Mouse (Mus musculus) gastrocnemius, postnatal 14 days (tissue): ENCODE results near the gene Golga2. TPM values are rescaled to one million over a fixed set of nuclear protein-coding genes. Genes with fewer than 3 reads are reported as not detected.

ENCODE experiments used
- DNase-seq: peaks from one replicate; pipeline ENCODE4 v3.0.0; 2021; ENCODE audit warnings: mixed read lengths
- intact Hi-C: fragments of 180-260 bp; cut with DNase I; formaldehyde crosslinking; loops from one replicate; pipeline ENCODE4 v1.15.1; 2025; ENCODE audit warnings: low total_unique reads
- long read RNA-seq, 2 experiments: library from polyadenylated mRNA; stranded (forward); transcript quantifications; one replicate each; pipeline ENCODE4 v2.0.0; 2021
- total RNA-seq, 2 experiments: library from RNA; stranded (reverse); gene quantifications; 2 replicates each; pipeline ENCODE4 v1.2.3; 2021

Gene Golga2
- total RNA-seq = 10 to 100 TPM; 58.4 to 62.1 TPM
- long read RNA-seq, experiment 1, full-length matches to known transcripts = 22 of 47 reads
- long read RNA-seq, experiment 1, partial matches to known transcripts = 9 of 47 reads
- long read RNA-seq, experiment 1, other reads (novel, unspliced or antisense) = 16 of 47 reads
- long read RNA-seq, experiment 2, full-length matches to known transcripts = 40 of 83 reads
- long read RNA-seq, experiment 2, partial matches to known transcripts = 7 of 83 reads
- long read RNA-seq, experiment 2, other reads (novel, unspliced or antisense) = 36 of 83 reads

- intact Hi-C loops = no loop called here
- DNase-seq = no peak
Measured at GRCm38 (mm10) chr2:32287334-32287840, at the start of gene Golga2. Gene Golga2 (plus strand): TSS chr2:32287384.

GRCm38 (mm10) chr2:32237571-32237970, 49.6 kb upstream of the Golga2 start:
- intact Hi-C loops = no loop called here
- DNase-seq = no peak

- intact Hi-C loops = no loop called here
Measured at GRCm38 (mm10) chr2:32238708-32239435, 48.3 kb upstream of the Golga2 start.

GRCm38 (mm10) chr2:32240591-32240990, 46.6 kb upstream of the Golga2 start:
- intact Hi-C loops = no loop called here

More at GRCm38 (mm10) chr2:32238708-32239435, 48.3 kb upstream of the Golga2 start:
- DNase-seq = no peak

GRCm38 (mm10) chr2:32242986-32243385, 44.2 kb upstream of the Golga2 start:
- DNase-seq = no peak
- intact Hi-C loops = no loop called here

More at GRCm38 (mm10) chr2:32240591-32240990, 46.6 kb upstream of the Golga2 start:
- no peak for DNase-seq

- intact Hi-C loops = no loop called here
- DNase-seq = no peak
Measured at GRCm38 (mm10) chr2:32246741-32247140, 40.4 kb upstream of the Golga2 start.

- peak; percentile 69 for DNase-seq
- intact Hi-C loops = no loop called here
Measured at GRCm38 (mm10) chr2:32248377-32249361, 38.5 kb upstream of the Golga2 start.

GRCm38 (mm10) chr2:32251791-32252527, 35.2 kb upstream of the Golga2 start:
- intact Hi-C loops = no loop called here
- peak; percentile 48 for DNase-seq

- intact Hi-C loops = no loop called here
- no peak for DNase-seq
Measured at GRCm38 (mm10) chr2:32252658-32253057, 34.5 kb upstream of the Golga2 start.

GRCm38 (mm10) chr2:32253352-32253751, 33.8 kb upstream of the Golga2 start:
- no peak for DNase-seq
- intact Hi-C loops = no loop called here

- DNase-seq = no peak
- intact Hi-C loops = no loop called here
Measured at GRCm38 (mm10) chr2:32254563-32254962, 32.6 kb upstream of the Golga2 start.

GRCm38 (mm10) chr2:32256273-32256672, 30.9 kb upstream of the Golga2 start:
- intact Hi-C loops = no loop called here
- DNase-seq = no peak

- no peak for DNase-seq
- intact Hi-C loops = no loop called here
Measured at GRCm38 (mm10) chr2:32258887-32259533, 28.2 kb upstream of the Golga2 start.

GRCm38 (mm10) chr2:32259657-32260417, 27.3 kb upstream of the Golga2 start, which contains the start of gene Uck1:
Gene Uck1 (minus strand): TSS chr2:32260159.
- DNase-seq = peak; percentile 86
- intact Hi-C loops = no loop called here

GRCm38 (mm10) chr2:32260635-32261034, 26.5 kb upstream of the Golga2 start:
- intact Hi-C loops = no loop called here
- no peak for DNase-seq

GRCm38 (mm10) chr2:32275823-32276222, 11.4 kb upstream of the Golga2 start:
- intact Hi-C loops = no loop called here
- DNase-seq = no peak

GRCm38 (mm10) chr2:32282289-32282688, 4.9 kb upstream of the Golga2 start:
- DNase-seq = no peak
- intact Hi-C loops = no loop called here

- peak; percentile 61 for DNase-seq
Measured at GRCm38 (mm10) chr2:32282727-32283126, 4.5 kb upstream of the Golga2 start.

More at GRCm38 (mm10) chr2:32282727-32283126, 4.5 kb upstream of the Golga2 start:
- intact Hi-C loops = no loop called here
